Mouse (Mus musculus) hindbrain, embryonic 16.5 days (tissue): ENCODE measurements around the gene Dazap2. TPM values are rescaled to one million over a fixed set of nuclear protein-coding genes. Genes with fewer than 3 reads are reported as not detected.

Experiments used
- ATAC-seq: fragments of 200-750 bp; cut with Nextera tagmentation; 2 replicates; pipeline ENCODE4 v1.8.0; 2017; ENCODE audit warnings: moderate TSS enrichment, moderate library complexity
- H3K27ac ChIP-seq: fragments of 300-500 bp; sonication (generic); 2 replicates; pipeline ENCODE4 v1.5.1; 2014; ENCODE audit warnings: low read depth, mild to moderate bottlenecking, control low read depth, low read length, moderate library complexity
- H3K27me3 ChIP-seq: fragments of 300-500 bp; sonication (generic); replicated peaks from 2 replicates; pipeline ENCODE4 v1.6.1; 2014; ENCODE audit warnings: low read length; ENCODE audit not compliant: control insufficient read depth, insufficient read depth
- H3K36me3 ChIP-seq: fragments of 300-500 bp; sonication (generic); 2 replicates; pipeline ENCODE4 v1.6.1; 2014; ENCODE audit warnings: mild to moderate bottlenecking, low read length, moderate library complexity, mixed read lengths; ENCODE audit not compliant: control insufficient read depth, insufficient read depth
- H3K4me1 ChIP-seq: fragments of 300-500 bp; sonication (generic); 2 replicates; pipeline ENCODE4 v1.6.1; 2014; ENCODE audit warnings: low read depth, low read length; ENCODE audit not compliant: control insufficient read depth, insufficient read depth
- H3K4me2 ChIP-seq: fragments of 300-500 bp; sonication (generic); 2 replicates; pipeline ENCODE4 v1.6.1; 2014; ENCODE audit warnings: mild to moderate bottlenecking, low read length, control low read depth, moderate library complexity
- H3K4me3 ChIP-seq: fragments of 300-500 bp; sonication (generic); 2 replicates; pipeline ENCODE4 v1.5.1; 2014; ENCODE audit warnings: mild to moderate bottlenecking, low read length, control low read depth, moderate library complexity
- H3K9ac ChIP-seq: fragments of 300-500 bp; sonication (generic); 2 replicates; pipeline ENCODE4 v1.6.1; 2014; ENCODE audit warnings: low read depth, mild to moderate bottlenecking, control low read depth, low read length, moderate library complexity
- H3K9me3 ChIP-seq: fragments of 300-500 bp; sonication (generic); 2 replicates; pipeline ENCODE4 v1.6.1; 2014; ENCODE audit warnings: mild to moderate bottlenecking, low read length, moderate library complexity; ENCODE audit not compliant: control insufficient read depth
- WGBS: fragments of 180-500 bp; shearing (Covaris S2); extraction: QIAGEN DNeasy Blood & Tissue Kit; methylation state at CpG from one replicate; pipeline ENCODE4 v1.1.7; 2014; 5-methylcytosine and 5-hydroxymethylcytosine counted together
- polyA plus RNA-seq: library from polyadenylated mRNA; unstranded; fragments of >200 nt; fragmentation: Nextera tagmentation; extraction: Ambion mirVana; gene quantifications from 2 replicates; pipeline ENCODE4 v1.2.1, GENCODE M21; 2015

Dazap2 gene
- polyA plus RNA-seq, 1 experiment from 2014 or later: 123 TPM

DNA sequence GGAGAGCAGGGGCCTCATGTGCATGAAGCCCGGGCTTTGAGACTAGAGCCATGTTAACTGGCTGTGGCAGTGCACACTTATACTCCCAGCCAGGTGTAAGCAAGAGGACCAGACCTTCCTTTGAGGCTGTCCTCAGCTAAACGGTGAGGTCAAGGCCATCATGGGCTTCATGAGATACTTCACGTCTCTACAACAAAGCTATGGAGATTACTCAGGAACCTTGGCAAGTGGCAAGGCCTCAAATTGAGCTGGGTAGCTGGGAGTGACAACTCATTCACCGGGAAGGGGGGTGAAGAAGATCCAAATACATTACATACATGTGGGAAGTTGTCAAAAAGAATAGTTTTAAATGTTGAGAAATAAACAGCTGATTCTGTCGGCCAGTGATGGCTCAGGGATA lies 45.7 kb downstream of the Dazap2 start:
- no peaks in the 10 kb centered on the region for H3K4me1 ChIP-seq
- 93% methylated on average over 5 of the region's 5 CpGs for WGBS
- H3K9me3 ChIP-seq: no peaks in the 10 kb centered on the region
- no peak overlapping the region for H3K9ac ChIP-seq
- ATAC-seq: no peak
- H3K4me2 ChIP-seq: no peak overlapping the region
- H3K27me3 ChIP-seq: no peaks in the 10 kb centered on the region
- no peaks in the 10 kb centered on the region for H3K36me3 ChIP-seq
- no peak overlapping the region for H3K27ac ChIP-seq
- no peak overlapping the region for H3K4me3 ChIP-seq

DNA sequence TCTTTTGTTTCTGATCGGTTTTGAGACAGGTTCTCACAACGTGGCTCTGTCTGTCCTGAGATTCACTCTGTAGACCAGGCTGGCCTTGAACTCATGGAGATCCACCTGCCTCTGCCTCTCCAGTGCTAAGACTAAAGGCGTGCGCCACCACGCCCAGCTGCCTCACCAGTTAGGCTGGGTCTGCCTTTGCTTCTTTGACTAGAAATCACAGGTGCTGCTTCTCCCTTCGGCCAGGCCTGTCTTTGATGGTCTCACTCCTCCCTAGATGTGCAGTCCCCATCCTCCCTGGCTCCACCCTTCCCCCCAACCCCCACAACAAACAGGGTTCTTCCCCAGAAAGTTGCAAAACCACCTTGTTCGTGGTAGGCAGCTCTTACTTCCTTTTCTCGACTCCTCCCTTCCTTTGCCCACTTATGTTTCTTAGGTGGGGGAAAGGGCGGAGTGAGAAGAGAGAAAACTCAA lies 49.7 kb downstream of the Dazap2 start:
- H3K27me3 ChIP-seq: no peaks in the 10 kb centered on the region
- whole genome bisulfite sequencing: 86% methylated on average over 9 of the region's 9 CpGs
- no peak for ATAC-seq
- no peaks in the 10 kb centered on the region for H3K9me3 ChIP-seq
- no peak overlapping the region for H3K27ac ChIP-seq
- H3K4me3 ChIP-seq: no peak overlapping the region
- H3K9ac ChIP-seq: no peak overlapping the region
- H3K36me3 ChIP-seq: no peaks in the 10 kb centered on the region
- no peak overlapping the region for H3K4me2 ChIP-seq
- H3K4me1 ChIP-seq: peaks cover 2% of the 10 kb centered on the region; the same call in 1 of the 2 replicates

DNA sequence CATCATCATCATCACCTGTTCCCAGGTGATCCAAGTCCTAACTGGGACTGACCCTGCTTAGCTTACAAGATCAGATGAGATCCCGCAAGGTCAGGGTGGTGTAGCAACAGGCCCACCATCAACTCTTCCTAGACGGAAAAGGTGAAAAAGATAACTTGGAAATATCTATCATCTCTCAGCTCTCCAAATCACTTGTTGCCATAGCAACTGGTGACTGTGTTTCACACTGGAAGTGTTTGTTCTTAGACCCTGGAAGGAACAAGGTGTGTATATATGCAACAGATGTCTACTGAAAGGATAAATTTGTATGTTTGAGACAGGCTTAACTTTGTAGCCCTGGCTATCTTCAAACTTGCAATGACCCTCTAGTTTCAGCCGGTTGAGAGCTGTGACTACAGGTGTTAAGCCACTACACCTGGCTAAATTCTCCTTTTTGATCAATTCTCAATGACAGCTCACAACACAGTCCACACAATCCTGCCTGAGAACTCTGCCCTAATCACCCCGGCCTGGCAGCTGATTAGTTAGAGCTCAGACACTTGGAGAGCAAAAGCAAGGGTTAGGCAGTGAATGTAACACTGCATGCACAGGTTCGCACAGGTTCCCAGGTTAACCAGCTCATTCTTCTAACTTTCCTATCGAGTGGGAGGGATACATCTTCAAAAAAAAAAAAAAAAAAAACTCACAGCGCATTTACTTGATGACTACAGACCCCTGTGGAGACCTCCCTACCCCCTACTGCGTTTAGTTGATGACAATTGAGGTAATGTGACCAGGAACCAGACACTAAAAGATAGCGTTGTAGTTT lies 50.5 kb downstream of the Dazap2 start:
- Histone ChIP-seq H3K9me3 (no peaks in the 10 kb centered on the region), H3K27me3 (no peaks in the 10 kb centered on the region), H3K36me3 (no peaks in the 10 kb centered on the region), H3K9ac (no peak overlapping the region), H3K4me2 (no peak overlapping the region), H3K4me1 (peaks cover 2% of the 10 kb centered on the region; the same call in 1 of the 2 replicates), H3K4me3 (no peak overlapping the region), H3K27ac (no peak overlapping the region)
- 42% methylated on average over 9 of the region's 9 CpGs for WGBS
- ATAC-seq: no peak

DNA sequence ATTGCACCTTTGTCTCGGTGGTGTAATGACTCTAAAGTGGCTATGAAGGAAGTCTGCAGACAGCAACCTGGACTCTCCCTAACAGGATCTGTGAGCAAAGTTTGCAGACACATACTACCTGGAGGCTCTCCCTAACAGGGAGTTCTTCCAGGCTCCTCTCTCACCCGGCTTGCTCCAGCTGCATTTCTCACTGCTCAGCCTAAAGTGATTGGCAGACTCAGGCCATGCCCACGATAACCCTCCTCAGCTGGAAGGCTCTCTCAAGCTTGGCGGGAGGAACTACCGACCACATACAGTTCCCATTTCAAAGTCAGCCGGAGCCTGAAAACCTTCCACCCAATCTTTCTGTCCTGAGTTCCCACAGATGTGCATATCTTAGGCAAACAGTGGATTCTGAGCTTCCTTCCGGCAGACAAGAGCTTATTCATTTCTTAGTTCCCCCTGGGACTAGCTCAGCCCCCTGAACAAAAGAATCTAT lies 51.1 kb downstream of the Dazap2 start:
- Histone ChIP-seq H3K4me2 (no peak overlapping the region), H3K4me3 (no peak overlapping the region), H3K9me3 (no peaks in the 10 kb centered on the region), H3K27ac (no peak overlapping the region), H3K36me3 (no peaks in the 10 kb centered on the region), H3K9ac (no peak overlapping the region), H3K27me3 (no peaks in the 10 kb centered on the region), H3K4me1 (peaks cover 2% of the 10 kb centered on the region; the same call in 1 of the 2 replicates)
- ATAC-seq: no peak
- WGBS: 9% methylated on average over 7 of the region's 7 CpGs

DNA sequence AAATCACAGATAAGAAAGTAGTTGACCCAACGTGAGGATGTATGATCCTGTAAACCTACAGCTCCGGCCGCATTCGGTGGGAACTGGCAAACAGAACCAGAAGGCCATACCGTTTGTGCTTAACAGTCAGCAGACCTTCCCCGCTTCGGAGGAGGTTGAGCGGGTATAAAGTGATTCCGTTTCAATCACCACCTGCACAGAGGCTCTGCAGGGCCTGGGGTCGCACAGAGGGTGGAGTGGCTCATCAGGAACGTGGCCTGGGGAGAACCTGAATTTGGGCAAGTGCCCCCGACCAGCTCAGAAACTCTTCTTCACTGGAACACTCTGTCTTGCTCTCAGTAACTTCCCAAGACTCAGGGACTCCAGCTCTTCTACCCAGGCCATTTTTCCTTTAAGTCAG lies 51.7 kb downstream of the Dazap2 start:
- no peak overlapping the region for H3K4me3 ChIP-seq
- no peak overlapping the region for H3K4me2 ChIP-seq
- no peaks in the 10 kb centered on the region for H3K27me3 ChIP-seq
- no peak overlapping the region for H3K27ac ChIP-seq
- ATAC-seq: no peak
- H3K4me1 ChIP-seq: peaks cover 2% of the 10 kb centered on the region; the same call in 1 of the 2 replicates
- no peak overlapping the region for H3K9ac ChIP-seq
- no peaks in the 10 kb centered on the region for H3K9me3 ChIP-seq
- no peaks in the 10 kb centered on the region for H3K36me3 ChIP-seq
- WGBS: 28% methylated on average over 12 of the region's 12 CpGs

DNA sequence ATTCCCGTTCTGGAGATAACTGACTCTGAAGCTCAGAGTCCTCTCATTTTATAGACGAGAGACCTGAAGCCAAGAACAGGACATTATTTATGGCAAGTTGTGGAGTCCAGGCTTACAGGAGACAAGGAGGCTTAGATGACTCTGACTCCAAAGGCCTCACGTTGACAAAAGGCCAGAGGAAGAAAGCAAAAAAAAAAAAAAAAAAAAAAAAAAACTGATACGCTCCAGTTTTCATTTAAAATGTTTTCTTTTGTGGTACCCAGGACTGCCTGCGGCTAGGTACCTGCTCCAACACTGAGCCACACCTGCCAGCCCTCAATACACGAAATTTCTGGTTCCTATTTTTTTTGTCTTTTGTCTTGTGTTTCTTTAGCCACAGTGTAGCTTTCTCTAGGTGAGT lies 52.3 kb downstream of the Dazap2 start:
- Histone ChIP-seq H3K4me2 (no peak overlapping the region), H3K4me1 (peaks cover 2% of the 10 kb centered on the region; the same call in 1 of the 2 replicates), H3K27me3 (no peaks in the 10 kb centered on the region), H3K9me3 (no peaks in the 10 kb centered on the region), H3K4me3 (no peak overlapping the region), H3K36me3 (no peaks in the 10 kb centered on the region), H3K9ac (no peak overlapping the region), H3K27ac (no peak overlapping the region)
- ATAC-seq: no peak
- 59% methylated on average over 6 of the region's 6 CpGs for WGBS

DNA sequence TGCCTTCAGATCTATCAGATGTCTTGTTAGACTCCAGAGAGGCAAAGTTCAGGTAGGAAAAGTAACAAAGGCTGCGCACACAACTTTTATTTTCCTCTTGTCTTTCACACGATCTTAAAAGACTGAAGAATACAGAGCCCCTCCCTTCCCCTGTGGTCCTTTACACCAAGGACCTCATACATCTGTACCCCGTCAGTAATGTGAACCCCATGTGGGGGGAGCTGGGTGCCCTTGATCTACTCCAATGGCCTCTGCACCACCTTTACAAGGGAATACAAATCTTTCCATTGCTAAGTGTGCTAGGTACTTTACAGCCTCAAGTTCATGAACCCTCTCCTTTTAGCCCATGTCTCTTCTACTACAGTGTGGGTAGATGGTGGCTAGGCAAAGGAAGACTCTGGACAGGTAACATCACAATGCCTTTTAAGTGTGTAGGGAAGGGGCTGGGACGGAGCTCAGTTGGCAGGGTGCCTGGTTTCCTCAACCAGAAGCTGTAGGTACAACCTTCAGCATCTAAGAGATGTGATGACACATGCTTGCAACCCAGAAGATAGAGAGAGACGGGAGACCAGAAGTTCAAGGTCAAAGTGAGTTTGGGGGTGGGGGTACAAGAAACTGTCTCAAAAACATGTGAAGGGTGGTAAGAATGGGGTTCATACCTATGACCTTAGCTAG lies 52.9 kb downstream of the Dazap2 start:
- H3K36me3 ChIP-seq: no peaks in the 10 kb centered on the region
- no peaks in the 10 kb centered on the region for H3K27me3 ChIP-seq
- H3K9ac ChIP-seq: no peak overlapping the region
- no peak overlapping the region for H3K4me3 ChIP-seq
- ATAC-seq: no peak
- H3K4me2 ChIP-seq: no peak overlapping the region
- WGBS: 93% methylated on average over 5 of the region's 5 CpGs
- no peaks in the 10 kb centered on the region for H3K9me3 ChIP-seq
- H3K27ac ChIP-seq: no peak overlapping the region
- H3K4me1 ChIP-seq: peaks cover 2% of the 10 kb centered on the region; the same call in 1 of the 2 replicates

DNA sequence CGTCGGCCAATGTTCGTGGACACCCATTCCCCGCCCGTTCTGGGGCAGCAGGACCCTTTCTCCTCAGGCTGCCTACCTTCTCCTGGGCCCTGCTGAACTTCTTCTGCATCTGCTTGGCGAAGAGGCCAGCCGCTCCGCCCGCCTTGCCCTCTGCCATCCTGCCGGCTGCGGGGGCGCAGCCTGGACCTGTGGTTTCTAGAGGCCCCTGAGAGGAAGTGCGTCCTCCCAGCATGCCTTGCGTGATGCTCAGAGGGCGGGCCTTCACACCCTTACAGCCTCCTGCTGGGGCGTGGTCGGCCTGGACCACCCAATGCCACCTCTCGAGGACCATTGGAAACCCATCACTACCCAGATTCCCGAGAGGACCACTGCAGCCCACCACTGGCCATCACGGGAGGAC lies 54.2 kb downstream of the Dazap2 start, which contains the start of gene Bin2:
Gene Bin2 (minus strand): TSS at position 217 of the 400 bp plus-strand sequence.
- H3K36me3 ChIP-seq: no peaks in the 10 kb centered on the region
- ATAC-seq: no peak
- H3K9ac ChIP-seq: no peak within 1 kb of the TSS
- WGBS: 88% methylated on average over 19 of the region's 20 CpGs
- no peak within 1 kb of the TSS for H3K27ac ChIP-seq
- no peak within 1 kb of the TSS for H3K4me2 ChIP-seq
- H3K27me3 ChIP-seq: no peaks in the 10 kb centered on the region
- H3K9me3 ChIP-seq: no peaks in the 10 kb centered on the region
- H3K4me3 ChIP-seq: no peak within 1 kb of the TSS
- H3K4me1 ChIP-seq: peaks cover 2% of the 10 kb centered on the region; the same call in 1 of the 2 replicates

DNA sequence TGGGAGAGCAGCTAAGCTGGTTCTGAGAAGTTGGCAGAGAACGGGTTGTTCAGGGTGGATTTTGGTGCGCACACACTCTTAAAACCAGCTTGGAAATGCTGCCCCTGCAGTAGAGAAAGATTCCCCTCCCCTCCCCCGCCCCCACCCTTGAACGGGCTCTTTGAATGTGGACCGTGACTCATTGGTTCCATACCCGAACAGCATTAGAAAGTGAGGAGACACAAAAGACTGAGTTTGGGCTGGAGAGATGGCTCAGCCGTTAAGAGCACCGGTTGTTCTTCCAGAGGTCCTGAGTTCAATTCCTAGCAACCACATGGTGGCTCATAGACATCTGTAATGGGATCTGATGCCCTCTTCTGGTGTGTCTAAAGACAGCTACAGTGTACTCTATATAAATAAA lies 54.9 kb downstream of the Dazap2 start:
- no peak for ATAC-seq
- H3K4me1 ChIP-seq: peaks cover 2% of the 10 kb centered on the region; the same call in 1 of the 2 replicates
- H3K27ac ChIP-seq: no peak overlapping the region
- no peaks in the 10 kb centered on the region for H3K27me3 ChIP-seq
- no peak overlapping the region for H3K9ac ChIP-seq
- H3K9me3 ChIP-seq: no peaks in the 10 kb centered on the region
- whole genome bisulfite sequencing: 78% methylated on average over 8 of the region's 8 CpGs
- H3K4me3 ChIP-seq: no peak overlapping the region
- H3K36me3 ChIP-seq: no peaks in the 10 kb centered on the region
- no peak overlapping the region for H3K4me2 ChIP-seq
